Mouse (Mus musculus) lung, adult 2 months (tissue): ENCODE measurements around the gene Trim44.

Source experiments
- CTCF ChIP-seq: fragments of 200-500 bp; IDR thresholded peaks from 2 replicates; pipeline ENCODE4 v1.5.1; 2011; ENCODE audit warnings: mild to moderate bottlenecking, low read length, control low read depth; ENCODE audit not compliant: insufficient read depth
- POLR2A ChIP-seq: fragments of 200-500 bp; IDR thresholded peaks from 2 replicates; pipeline ENCODE4 v1.6.1; 2011; ENCODE audit warnings: low read depth, mild to moderate bottlenecking, control low read depth, low read length, borderline replicate concordance; ENCODE audit errors: extremely low read depth

- TF ChIP-seq CTCF (no peak), POLR2A (no peak)
These were observed 93.6 kb downstream of the Trim44 start for GRCm38 (mm10) chr2:102314068-102314467.
